Mouse (Mus musculus): ENCODE results near the gene Cacna1d. TPM values are rescaled to one million over a fixed set of nuclear protein-coding genes. Genes with fewer than 3 reads are reported as not detected.
A peak's percentile ranks its signal among the peaks of the same experiment; 100 is the strongest.

Gene Cacna1d
- polyA plus RNA-seq, 1 experiment from 2014 or later = 13.5 TPM

DNA sequence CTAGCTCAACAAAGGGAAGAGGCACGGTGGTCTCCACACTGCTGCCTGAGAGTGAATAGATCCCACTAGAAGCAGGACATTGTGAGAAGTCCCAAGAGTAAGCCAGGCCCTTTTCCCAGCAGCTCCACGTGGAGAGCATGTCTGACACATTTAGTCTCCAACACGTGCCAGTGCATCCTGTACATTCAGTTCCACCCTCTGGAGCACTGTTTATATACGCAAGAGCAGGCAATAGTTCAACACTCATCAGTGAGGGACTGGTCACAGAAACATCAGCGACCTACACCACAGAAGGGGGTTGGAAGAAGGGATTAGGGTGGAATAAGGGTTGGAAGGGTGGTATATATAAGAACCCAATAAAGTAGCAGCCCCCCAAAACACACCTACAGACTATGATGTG lies 371.2 kb downstream of the Cacna1d start:
- no peaks in the 10 kb centered on the region for H3K9me3 ChIP-seq (ENCODE audit: control insufficient read depth, low read length)
- H3K36me3 ChIP-seq (replicated peaks; ENCODE audit: control insufficient read depth, insufficient read depth) = peaks cover 13% of the 10 kb centered on the region
- H3K27ac ChIP-seq = no peak overlapping the region
- no peaks in the 10 kb centered on the region for H3K27me3 ChIP-seq (ENCODE audit: control insufficient read depth, insufficient read depth, low read length)
- no peaks in the 10 kb centered on the region for H3K4me1 ChIP-seq (replicated peaks; ENCODE audit: control insufficient read depth, insufficient read depth, low read length)
- H3K4me2 ChIP-seq (replicated peaks) = no peak overlapping the region
- H3K9ac ChIP-seq = no peak overlapping the region
- H3K4me3 ChIP-seq (replicated peaks; ENCODE audit: low read length) = no peak overlapping the region
- DNase-seq (ENCODE audit: low spot score) (no peak), ATAC-seq (ENCODE audit: low FRiP score) (no peak)
- 84% methylated on average over 5 of the region's 5 CpGs for WGBS

DNA sequence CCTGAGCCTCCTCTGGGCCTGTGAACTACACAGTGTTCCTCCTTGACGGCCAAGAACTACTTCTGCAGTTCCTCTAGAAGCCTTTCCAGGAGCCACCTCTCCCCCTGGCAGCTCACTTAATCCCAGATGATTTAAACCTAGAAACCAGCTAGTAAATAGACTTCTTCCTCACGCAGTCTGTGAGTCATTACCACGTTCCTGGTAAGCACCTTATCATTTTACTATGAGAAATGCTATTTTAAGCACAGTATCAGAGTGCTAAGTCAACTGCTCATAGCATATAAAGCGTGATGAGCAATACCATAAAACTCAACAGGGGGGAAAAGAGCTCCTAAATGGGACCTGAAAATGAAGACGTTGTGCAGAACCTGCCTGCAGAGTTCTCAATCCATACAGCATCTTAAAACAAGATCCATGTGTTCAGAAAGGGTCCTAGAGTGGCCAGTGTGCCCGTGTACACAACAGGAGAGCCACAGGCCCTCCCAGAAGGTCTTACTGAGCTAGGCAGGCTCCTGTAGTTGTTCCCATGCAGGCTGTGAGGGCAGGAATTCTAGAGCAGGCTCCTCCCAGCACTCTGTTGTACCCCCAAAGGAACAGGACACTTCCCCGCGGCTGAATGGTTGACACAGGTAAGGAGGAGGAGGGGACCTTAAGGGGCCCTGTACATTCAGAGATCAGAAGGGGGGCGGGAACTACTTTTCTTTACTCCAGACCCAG lies 377.7 kb downstream of the Cacna1d start:
- DNase-seq (ENCODE audit: low spot score) (no peak), ATAC-seq (ENCODE audit: low FRiP score) (no peak)
- Histone ChIP-seq H3K27ac (no peak overlapping the region), H3K36me3 (replicated peaks; ENCODE audit: control insufficient read depth, insufficient read depth) (peaks cover 6% of the 10 kb centered on the region; the same call in 1 of the 2 replicates), H3K4me3 (replicated peaks; ENCODE audit: low read length) (no peak overlapping the region), H3K9ac (no peak overlapping the region), H3K4me2 (replicated peaks) (no peak overlapping the region), H3K27me3 (ENCODE audit: control insufficient read depth, insufficient read depth, low read length) (no peaks in the 10 kb centered on the region), H3K4me1 (replicated peaks; ENCODE audit: control insufficient read depth, insufficient read depth, low read length) (no peaks in the 10 kb centered on the region), H3K9me3 (ENCODE audit: control insufficient read depth, low read length) (no peaks in the 10 kb centered on the region)
- 74% methylated on average over 9 of the region's 9 CpGs for WGBS

DNA sequence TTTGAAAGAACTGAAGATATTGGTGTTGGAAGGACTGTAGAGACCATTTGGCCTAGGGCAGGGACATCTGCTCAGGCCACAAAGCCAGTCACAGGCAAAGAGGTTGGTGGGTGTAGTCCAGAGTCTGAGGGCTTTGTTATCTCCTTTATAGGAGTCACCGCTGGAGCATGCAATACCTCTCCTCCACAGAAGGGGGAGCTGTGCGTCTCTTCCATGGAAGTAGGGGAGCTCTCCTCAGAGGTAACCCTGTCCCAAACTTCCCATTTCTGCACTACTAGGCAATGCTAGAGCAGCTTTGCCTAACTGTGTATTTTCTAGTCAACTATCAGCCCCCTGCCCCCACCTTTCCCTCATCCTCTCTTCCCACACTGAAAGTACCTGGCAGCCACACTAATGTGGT lies 382.2 kb downstream of the Cacna1d start:
- DNase-seq (ENCODE audit: low spot score) (no peak), ATAC-seq (ENCODE audit: low FRiP score) (no peak)
- Histone ChIP-seq H3K4me3 (replicated peaks; ENCODE audit: low read length) (no peak overlapping the region), H3K27me3 (ENCODE audit: control insufficient read depth, insufficient read depth, low read length) (no peaks in the 10 kb centered on the region), H3K9ac (no peak overlapping the region), H3K36me3 (replicated peaks; ENCODE audit: control insufficient read depth, insufficient read depth) (0 out of 2 replicates have a peak, but pooled peaks cover 6% of the 10 kb centered on the region), H3K9me3 (ENCODE audit: control insufficient read depth, low read length) (no peaks in the 10 kb centered on the region), H3K27ac (no peak overlapping the region), H3K4me2 (replicated peaks) (no peak overlapping the region), H3K4me1 (replicated peaks; ENCODE audit: control insufficient read depth, insufficient read depth, low read length) (no peaks in the 10 kb centered on the region)
- 61% methylated on average over 2 of the region's 2 CpGs for WGBS

DNA sequence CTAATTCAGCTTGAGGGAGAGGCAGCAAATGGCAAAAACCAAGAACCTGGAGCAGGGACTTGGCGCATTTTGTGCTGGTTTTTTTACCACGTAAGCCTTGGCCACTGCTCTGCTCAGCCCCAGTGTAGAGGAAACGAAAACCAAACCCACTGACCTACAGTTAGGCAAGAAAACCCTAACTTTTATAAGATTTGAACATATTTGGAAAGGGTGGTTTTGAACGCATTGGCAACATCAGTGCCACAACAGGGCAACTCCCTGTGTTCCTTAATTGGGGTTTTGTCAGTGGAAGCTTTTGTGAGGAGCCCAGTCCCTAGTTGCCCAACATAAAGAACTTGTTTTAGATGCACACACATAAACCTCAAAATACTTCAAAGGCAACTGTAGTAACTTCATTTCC lies 384.7 kb downstream of the Cacna1d start:
- H3K36me3 ChIP-seq (replicated peaks; ENCODE audit: control insufficient read depth, insufficient read depth) = 0 out of 2 replicates have a peak, but pooled peaks cover 6% of the 10 kb centered on the region
- H3K27me3 ChIP-seq (ENCODE audit: control insufficient read depth, insufficient read depth, low read length) = no peaks in the 10 kb centered on the region
- ATAC-seq (ENCODE audit: low FRiP score) (no peak), DNase-seq (ENCODE audit: low spot score) (no peak)
- H3K4me1 ChIP-seq (replicated peaks; ENCODE audit: control insufficient read depth, insufficient read depth, low read length) = no peaks in the 10 kb centered on the region
- 92% methylated on average over 4 of the region's 4 CpGs for WGBS
- H3K4me2 ChIP-seq (replicated peaks) = no peak overlapping the region
- no peaks in the 10 kb centered on the region for H3K9me3 ChIP-seq (ENCODE audit: control insufficient read depth, low read length)
- no peak overlapping the region for H3K27ac ChIP-seq
- no peak overlapping the region for H3K4me3 ChIP-seq (replicated peaks; ENCODE audit: low read length)
- no peak overlapping the region for H3K9ac ChIP-seq

DNA sequence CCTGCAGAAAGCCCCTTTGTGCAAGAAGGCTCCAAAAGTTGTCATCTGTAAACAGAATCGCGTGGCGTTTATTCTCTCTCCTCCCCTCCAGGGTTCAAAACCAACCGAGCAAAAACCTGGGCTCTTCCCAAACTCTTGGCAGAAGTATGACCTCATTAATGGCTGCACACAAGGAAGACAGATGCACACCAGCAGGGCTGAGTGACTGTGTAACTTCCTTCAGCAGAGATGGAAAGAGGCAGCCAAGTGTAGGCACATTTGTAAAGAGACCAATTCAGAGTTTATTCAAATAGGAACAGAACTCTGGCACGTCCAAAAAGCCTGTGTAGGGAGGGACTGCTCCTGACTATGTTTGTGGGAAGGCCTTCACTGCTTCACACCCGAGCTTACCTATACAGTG lies 385.7 kb downstream of the Cacna1d start:
- Histone ChIP-seq H3K27ac (no peak overlapping the region), H3K4me2 (replicated peaks) (no peak overlapping the region), H3K9me3 (ENCODE audit: control insufficient read depth, low read length) (no peaks in the 10 kb centered on the region), H3K4me1 (replicated peaks; ENCODE audit: control insufficient read depth, insufficient read depth, low read length) (no peaks in the 10 kb centered on the region), H3K9ac (no peak overlapping the region), H3K4me3 (replicated peaks; ENCODE audit: low read length) (no peak overlapping the region), H3K36me3 (replicated peaks; ENCODE audit: control insufficient read depth, insufficient read depth) (no peaks in the 10 kb centered on the region), H3K27me3 (ENCODE audit: control insufficient read depth, insufficient read depth, low read length) (no peaks in the 10 kb centered on the region)
- DNase-seq (ENCODE audit: low spot score) (peak; percentile 26), ATAC-seq (ENCODE audit: low FRiP score) (no peak)
- 62% methylated on average over 6 of the region's 6 CpGs for WGBS

DNA sequence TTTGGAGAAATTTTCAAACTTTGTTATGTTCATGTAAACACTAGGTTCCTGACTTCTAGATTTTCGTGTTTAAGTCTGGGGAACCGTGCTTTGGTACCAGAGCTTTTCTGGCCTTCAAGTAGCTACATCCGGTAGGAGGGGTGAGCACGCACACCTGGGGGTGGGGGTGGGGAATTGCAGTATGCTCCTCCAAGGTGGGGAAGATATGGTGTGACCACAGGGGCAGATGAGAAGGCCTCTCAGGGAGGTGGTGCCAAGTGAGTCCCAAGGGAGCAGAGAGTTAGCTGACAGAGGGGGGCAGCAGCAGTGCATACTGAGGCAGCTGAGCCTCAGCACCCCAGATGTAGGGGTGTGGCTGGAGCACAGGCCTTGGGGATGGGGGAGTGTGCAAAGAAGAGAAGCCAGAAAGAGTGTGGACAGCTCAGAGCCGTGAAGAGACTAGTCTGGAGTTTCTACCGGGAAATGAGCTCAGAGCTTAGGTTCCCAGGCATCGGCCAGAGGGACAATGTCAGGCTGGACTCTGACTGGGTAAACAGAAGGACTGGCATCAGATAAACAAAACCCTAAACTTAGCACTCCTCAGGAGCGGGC lies 387.2 kb downstream of the Cacna1d start:
- H3K36me3 ChIP-seq (replicated peaks; ENCODE audit: control insufficient read depth, insufficient read depth) = 0 out of 2 replicates have a peak, but pooled peaks cover 1% of the 10 kb centered on the region
- ATAC-seq (ENCODE audit: low FRiP score) (no peak), DNase-seq (ENCODE audit: low spot score) (no peak)
- H3K4me2 ChIP-seq (replicated peaks) = no peak overlapping the region
- H3K27me3 ChIP-seq (ENCODE audit: control insufficient read depth, insufficient read depth, low read length) = no peaks in the 10 kb centered on the region
- no peak overlapping the region for H3K4me3 ChIP-seq (replicated peaks; ENCODE audit: low read length)
- no peaks in the 10 kb centered on the region for H3K4me1 ChIP-seq (replicated peaks; ENCODE audit: control insufficient read depth, insufficient read depth, low read length)
- H3K9me3 ChIP-seq (ENCODE audit: control insufficient read depth, low read length) = no peaks in the 10 kb centered on the region
- H3K9ac ChIP-seq = no peak overlapping the region
- H3K27ac ChIP-seq = no peak overlapping the region
- 81% methylated on average over 8 of the region's 8 CpGs for WGBS

DNA sequence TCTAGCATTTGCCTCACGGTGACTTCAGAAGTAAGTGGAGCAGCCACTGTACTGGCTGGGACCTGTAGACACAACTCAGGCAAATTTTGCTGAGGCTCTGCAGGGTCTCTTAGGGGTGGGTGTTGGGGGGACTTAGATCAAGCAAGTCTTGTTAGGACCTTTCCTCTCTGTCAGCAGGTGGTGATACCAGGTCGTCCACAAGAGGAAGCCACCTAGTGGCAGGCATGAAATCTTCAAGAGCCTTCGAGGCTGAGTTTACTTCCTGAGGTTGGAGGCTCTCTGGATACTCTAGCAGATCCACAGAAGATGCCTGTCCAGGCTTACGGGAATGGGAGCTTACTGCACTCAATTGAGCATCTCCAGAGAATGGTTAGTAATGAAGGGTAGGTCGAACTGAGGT lies 394.0 kb downstream of the Cacna1d start:
- Histone ChIP-seq H3K9ac (no peak overlapping the region), H3K9me3 (ENCODE audit: control insufficient read depth, low read length) (no peaks in the 10 kb centered on the region), H3K27me3 (ENCODE audit: control insufficient read depth, insufficient read depth, low read length) (no peaks in the 10 kb centered on the region), H3K4me1 (replicated peaks; ENCODE audit: control insufficient read depth, insufficient read depth, low read length) (no peaks in the 10 kb centered on the region), H3K36me3 (replicated peaks; ENCODE audit: control insufficient read depth, insufficient read depth) (peaks cover 27% of the 10 kb centered on the region), H3K4me3 (replicated peaks; ENCODE audit: low read length) (no peak overlapping the region), H3K4me2 (replicated peaks) (no peak overlapping the region), H3K27ac (no peak overlapping the region)
- ATAC-seq (ENCODE audit: low FRiP score) = no peak
- no peak for DNase-seq (ENCODE audit: low spot score)
- WGBS = 62% methylated on average over 5 of the region's 5 CpGs

DNA sequence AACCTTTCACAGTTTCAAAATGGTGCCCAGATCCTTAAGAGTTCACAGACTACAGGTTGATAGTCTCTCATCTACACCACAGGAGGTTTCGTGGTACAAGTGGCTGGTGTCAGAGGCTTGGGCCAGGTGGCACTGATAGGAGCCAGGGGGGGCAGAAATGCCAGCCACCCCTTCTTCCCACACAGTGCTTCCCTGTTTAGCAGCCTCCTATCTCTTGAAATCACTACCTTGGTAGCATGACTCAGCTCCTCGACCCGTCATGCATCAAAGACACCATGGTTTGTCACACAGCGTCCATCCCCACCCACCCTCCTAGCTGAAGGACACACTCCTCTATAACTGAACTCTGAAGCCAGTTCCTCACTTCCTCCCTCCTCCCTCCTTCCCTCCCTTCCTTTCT lies 398.8 kb downstream of the Cacna1d start:
- 91% methylated on average over 4 of the region's 4 CpGs for WGBS
- Histone ChIP-seq H3K4me1 (replicated peaks; ENCODE audit: control insufficient read depth, insufficient read depth, low read length) (no peaks in the 10 kb centered on the region), H3K27me3 (ENCODE audit: control insufficient read depth, insufficient read depth, low read length) (no peaks in the 10 kb centered on the region), H3K4me3 (replicated peaks; ENCODE audit: low read length) (no peak overlapping the region), H3K9ac (no peak overlapping the region), H3K36me3 (replicated peaks; ENCODE audit: control insufficient read depth, insufficient read depth) (peaks cover 14% of the 10 kb centered on the region), H3K27ac (no peak overlapping the region), H3K4me2 (replicated peaks) (no peak overlapping the region), H3K9me3 (ENCODE audit: control insufficient read depth, low read length) (no peaks in the 10 kb centered on the region)
- no peak for ATAC-seq (ENCODE audit: low FRiP score)
- DNase-seq (ENCODE audit: low spot score) = no peak

DNA sequence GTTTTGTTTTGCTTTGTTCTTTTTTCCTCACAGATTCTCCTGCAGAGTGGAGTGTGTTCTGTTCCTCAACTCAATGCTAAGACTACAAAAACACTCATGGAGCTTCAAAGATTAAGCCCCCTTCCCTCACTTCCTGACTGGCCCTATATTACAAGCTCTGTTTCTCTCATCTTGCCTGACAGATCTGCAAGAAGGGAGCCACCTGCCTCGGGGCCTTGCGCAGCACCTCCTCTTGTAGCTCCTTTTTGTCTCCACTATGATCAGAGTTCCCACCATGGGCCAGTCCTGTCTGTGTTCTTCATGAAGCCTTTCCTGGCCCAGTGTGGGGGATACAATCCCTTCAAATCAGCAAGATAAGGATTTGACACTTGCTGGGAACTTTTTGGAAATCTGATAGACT lies 399.2 kb downstream of the Cacna1d start:
- Histone ChIP-seq H3K4me2 (replicated peaks) (no peak overlapping the region), H3K9ac (no peak overlapping the region), H3K36me3 (replicated peaks; ENCODE audit: control insufficient read depth, insufficient read depth) (peaks cover 14% of the 10 kb centered on the region), H3K9me3 (ENCODE audit: control insufficient read depth, low read length) (no peaks in the 10 kb centered on the region), H3K27me3 (ENCODE audit: control insufficient read depth, insufficient read depth, low read length) (no peaks in the 10 kb centered on the region), H3K4me1 (replicated peaks; ENCODE audit: control insufficient read depth, insufficient read depth, low read length) (no peaks in the 10 kb centered on the region), H3K27ac (no peak overlapping the region), H3K4me3 (replicated peaks; ENCODE audit: low read length) (no peak overlapping the region)
- WGBS = 83% methylated on average over 2 of the region's 2 CpGs
- ATAC-seq (ENCODE audit: low FRiP score) (no peak), DNase-seq (ENCODE audit: low spot score) (no peak)

All from hindbrain, embryonic 14.5 days (tissue).